Mouse (Mus musculus) embryonic facial prominence, embryonic 12.5 days (tissue): ENCODE results near the gene Map2k5. TPM values are rescaled to one million over a fixed set of nuclear protein-coding genes. Genes with fewer than 3 reads are reported as not detected.

Experiments used
- ATAC-seq: fragments of 200-750 bp; cut with Nextera tagmentation; 2 replicates; pipeline ENCODE4 v1.8.0; 2017; ENCODE audit not compliant: insufficient number of reproducible peaks, insufficient read depth, low FRiP score, low TSS enrichment
- H3K27ac ChIP-seq: fragments of 300-500 bp; sonication (generic); 2 replicates; pipeline ENCODE4 v1.5.1; 2016; ENCODE audit warnings: mild to moderate bottlenecking
- H3K27me3 ChIP-seq: fragments of 300-500 bp; sonication (generic); 2 replicates; pipeline ENCODE4 v1.6.1; 2016; ENCODE audit warnings: mild to moderate bottlenecking, moderate library complexity
- H3K36me3 ChIP-seq: fragments of 300-500 bp; sonication (generic); 2 replicates; pipeline ENCODE4 v1.6.1; 2016; ENCODE audit warnings: mild to moderate bottlenecking
- H3K4me1 ChIP-seq: fragments of 300-500 bp; sonication (generic); 2 replicates; pipeline ENCODE4 v1.6.1; 2016
- H3K4me2 ChIP-seq: fragments of 300-500 bp; sonication (generic); replicated peaks from 2 replicates; pipeline ENCODE4 v1.6.1; 2016; ENCODE audit warnings: mild to moderate bottlenecking, moderate library complexity
- H3K4me3 ChIP-seq: fragments of 300-500 bp; sonication (generic); 2 replicates; pipeline ENCODE4 v1.5.1; 2016; ENCODE audit warnings: mild to moderate bottlenecking
- H3K9ac ChIP-seq: fragments of 300-500 bp; sonication (generic); 2 replicates; pipeline ENCODE4 v1.6.1; 2016; ENCODE audit warnings: mild to moderate bottlenecking, moderate library complexity
- H3K9me3 ChIP-seq: fragments of 300-500 bp; sonication (generic); 2 replicates; pipeline ENCODE4 v1.6.1; 2016; ENCODE audit warnings: mild to moderate bottlenecking, moderate library complexity
- WGBS: fragments of 180-500 bp; shearing (Covaris S2); methylation state at CpG from one replicate; pipeline ENCODE4 v1.1.7; 2016; 5-methylcytosine and 5-hydroxymethylcytosine counted together
- polyA plus RNA-seq: library from polyadenylated mRNA; unstranded; fragments of >200 nt; fragmentation: Nextera tagmentation; extraction: Ambion mirVana; gene quantifications from 2 replicates; pipeline ENCODE4 v1.2.1, GENCODE M21; 2016

Gene Map2k5
- polyA plus RNA-seq, 1 experiment from 2014 or later = 43.7 TPM

GRCm38 (mm10) chr9:63144502-63145248 is 233.0 kb downstream of the Map2k5 start:
- no peak for ATAC-seq
- peaks cover 100% of the 10 kb centered on the region for H3K27me3 ChIP-seq
- H3K4me2 ChIP-seq = peak overlapping the region; percentile 23
- H3K9ac ChIP-seq = no peak overlapping the region
- WGBS = 1% methylated on average over 79 of the region's 80 CpGs
- H3K36me3 ChIP-seq = no peaks in the 10 kb centered on the region
- no peaks in the 10 kb centered on the region for H3K9me3 ChIP-seq
- peaks cover 54% of the 10 kb centered on the region for H3K4me1 ChIP-seq
- peak overlapping the region; percentile 23 for H3K4me3 ChIP-seq
- H3K27ac ChIP-seq = no peak overlapping the region

GRCm38 (mm10) chr9:63143641-63144501 is 233.8 kb downstream of the Map2k5 start:
- H3K27ac ChIP-seq = no peak overlapping the region
- ATAC-seq = no peak
- peak overlapping the region; percentile 23; the same call in 1 of the 2 replicates for H3K4me2 ChIP-seq
- peak overlapping the region; percentile 23 for H3K4me3 ChIP-seq
- peaks cover 49% of the 10 kb centered on the region for H3K4me1 ChIP-seq
- H3K36me3 ChIP-seq = no peaks in the 10 kb centered on the region
- no peak overlapping the region for H3K9ac ChIP-seq
- 1% methylated on average over 47 of the region's 47 CpGs for WGBS
- no peaks in the 10 kb centered on the region for H3K9me3 ChIP-seq
- H3K27me3 ChIP-seq = peaks cover 100% of the 10 kb centered on the region

- peaks cover 49% of the 10 kb centered on the region for H3K4me1 ChIP-seq
- no peaks in the 10 kb centered on the region for H3K9me3 ChIP-seq
- no peak overlapping the region for H3K9ac ChIP-seq
- H3K4me3 ChIP-seq = no peak overlapping the region
- H3K36me3 ChIP-seq = no peaks in the 10 kb centered on the region
- WGBS = under 1% methylated on average over 25 of the region's 25 CpGs
- peaks cover 100% of the 10 kb centered on the region for H3K27me3 ChIP-seq
- no peak overlapping the region for H3K4me2 ChIP-seq
- no peak for ATAC-seq
- no peak overlapping the region for H3K27ac ChIP-seq
Observed at GRCm38 (mm10) chr9:63143227-63143626, 234.5 kb downstream of the Map2k5 start.

- Histone ChIP-seq H3K4me2 (peak overlapping the region; percentile 15), H3K9ac (no peak overlapping the region), H3K4me1 (peaks cover 48% of the 10 kb centered on the region), H3K27ac (no peak overlapping the region), H3K27me3 (peaks cover 99% of the 10 kb centered on the region), H3K9me3 (no peaks in the 10 kb centered on the region), H3K4me3 (peak overlapping the region; percentile 21; the same call in 1 of the 2 replicates), H3K36me3 (no peaks in the 10 kb centered on the region)
- ATAC-seq = no peak
- WGBS = under 1% methylated on average over 42 of the region's 42 CpGs
Observed at GRCm38 (mm10) chr9:63142335-63143036, 235.2 kb downstream of the Map2k5 start.

GRCm38 (mm10) chr9:63141641-63142334 is 235.9 kb downstream of the Map2k5 start:
- no peak overlapping the region; the same call in 1 of the 2 replicates for H3K4me2 ChIP-seq
- ATAC-seq = no peak
- peaks cover 99% of the 10 kb centered on the region for H3K27me3 ChIP-seq
- H3K9ac ChIP-seq = no peak overlapping the region
- peaks cover 41% of the 10 kb centered on the region for H3K4me1 ChIP-seq
- H3K36me3 ChIP-seq = no peaks in the 10 kb centered on the region
- no peak overlapping the region for H3K27ac ChIP-seq
- H3K4me3 ChIP-seq = no peak overlapping the region
- WGBS = 2% methylated on average over 24 of the region's 24 CpGs
- no peaks in the 10 kb centered on the region for H3K9me3 ChIP-seq

GRCm38 (mm10) chr9:63140211-63140610 is 237.5 kb downstream of the Map2k5 start:
- Histone ChIP-seq H3K9ac (no peak overlapping the region), H3K9me3 (no peaks in the 10 kb centered on the region), H3K4me2 (no peak overlapping the region), H3K4me1 (peaks cover 37% of the 10 kb centered on the region), H3K4me3 (no peak overlapping the region), H3K36me3 (no peaks in the 10 kb centered on the region), H3K27me3 (peaks cover 97% of the 10 kb centered on the region), H3K27ac (no peak overlapping the region)
- ATAC-seq = no peak
- 2% methylated on average over 9 of the region's 9 CpGs for WGBS

- H3K36me3 ChIP-seq = no peaks in the 10 kb centered on the region
- peaks cover 97% of the 10 kb centered on the region for H3K27me3 ChIP-seq
- no peak for ATAC-seq
- H3K4me2 ChIP-seq = no peak overlapping the region
- 3% methylated on average over 17 of the region's 17 CpGs for WGBS
- no peaks in the 10 kb centered on the region for H3K9me3 ChIP-seq
- H3K9ac ChIP-seq = no peak overlapping the region
- H3K4me1 ChIP-seq = peaks cover 36% of the 10 kb centered on the region
- H3K4me3 ChIP-seq = no peak overlapping the region
- no peak overlapping the region for H3K27ac ChIP-seq
Observed at GRCm38 (mm10) chr9:63139661-63140060, 238.0 kb downstream of the Map2k5 start.

- no peak overlapping the region for H3K9ac ChIP-seq
- peak overlapping the region; percentile 37 for H3K4me2 ChIP-seq
- H3K27me3 ChIP-seq = peaks cover 97% of the 10 kb centered on the region
- H3K36me3 ChIP-seq = no peaks in the 10 kb centered on the region
- peak overlapping the region; percentile 18 for H3K4me3 ChIP-seq
- peaks cover 30% of the 10 kb centered on the region for H3K4me1 ChIP-seq
- no peaks in the 10 kb centered on the region for H3K9me3 ChIP-seq
- WGBS = under 1% methylated on average over 31 of the region's 31 CpGs
- no peak overlapping the region for H3K27ac ChIP-seq
- ATAC-seq = no peak
Observed at GRCm38 (mm10) chr9:63138481-63138967, 239.2 kb downstream of the Map2k5 start.

GRCm38 (mm10) chr9:63137615-63137915 is 240.1 kb downstream of the Map2k5 start:
- H3K27me3 ChIP-seq = peaks cover 89% of the 10 kb centered on the region
- H3K4me1 ChIP-seq = peaks cover 31% of the 10 kb centered on the region
- 2% methylated on average over 6 of the region's 6 CpGs for WGBS
- H3K36me3 ChIP-seq = no peaks in the 10 kb centered on the region
- H3K9ac ChIP-seq = no peak overlapping the region
- no peaks in the 10 kb centered on the region for H3K9me3 ChIP-seq
- no peak overlapping the region for H3K27ac ChIP-seq
- ATAC-seq = no peak
- H3K4me3 ChIP-seq = 0 out of 2 replicates have a peak overlapping the region, but pooled peaks have one; percentile 12
- H3K4me2 ChIP-seq = no peak overlapping the region

- no peaks in the 10 kb centered on the region for H3K36me3 ChIP-seq
- peaks cover 83% of the 10 kb centered on the region for H3K27me3 ChIP-seq
- peak overlapping the region; percentile 12 for H3K4me3 ChIP-seq
- no peak overlapping the region for H3K9ac ChIP-seq
- H3K9me3 ChIP-seq = no peaks in the 10 kb centered on the region
- no peak overlapping the region for H3K4me2 ChIP-seq
- 2% methylated on average over 19 of the region's 19 CpGs for WGBS
- no peak overlapping the region for H3K27ac ChIP-seq
- no peak for ATAC-seq
- peaks cover 27% of the 10 kb centered on the region for H3K4me1 ChIP-seq
Observed at GRCm38 (mm10) chr9:63136756-63137614, 240.7 kb downstream of the Map2k5 start.
